Mouse (Mus musculus) ES-E14 (cell line): ENCODE data around the gene Ghrhr.

Experiments
- CHD2 ChIP-seq: IDR thresholded peaks from 2 replicates; pipeline ENCODE4 v1.6.1; 2014; ENCODE audit warnings: mild to moderate bottlenecking, low read depth, low read length, inconsistent platforms
- HCFC1 ChIP-seq: IDR thresholded peaks from 2 replicates; pipeline ENCODE4 v1.6.1; 2012; ENCODE audit warnings: low read length, inconsistent platforms, borderline replicate concordance; ENCODE audit not compliant: insufficient read depth
- MAFK ChIP-seq: IDR thresholded peaks from 2 replicates; pipeline ENCODE4 v1.6.1; 2014; ENCODE audit warnings: mild to moderate bottlenecking, low read depth, low read length, inconsistent platforms; ENCODE audit not compliant: insufficient read depth
- ZC3H11A ChIP-seq: IDR thresholded peaks from 2 replicates; pipeline ENCODE4 v1.6.1; 2012; ENCODE audit warnings: low read depth, mild to moderate bottlenecking, inconsistent platforms, low read length, borderline replicate concordance
- ZNF384 ChIP-seq: IDR thresholded peaks from 2 replicates; pipeline ENCODE4 v1.6.1; 2012; ENCODE audit warnings: low read depth, low read length, inconsistent platforms

- no peak for TF ChIP-seq CHD2
- no peak for TF ChIP-seq MAFK
- TF ChIP-seq HCFC1: no peak
- no peak for TF ChIP-seq ZC3H11A
- TF ChIP-seq ZNF384: no peak
Observed at GRCm38 (mm10) chr6:55338077-55338476, 38.0 kb upstream of the Ghrhr start.
